Mouse (Mus musculus) cerebellum, adult 11 months (tissue): ENCODE measurements around the gene Rpf1.

Source experiments
- DNase-seq: peaks from one replicate; pipeline ENCODE4 v3.0.0; 2022

Rpf1 gene

GRCm38 (mm10) chr3:146520798-146521651 is at the start of gene Rpf1:
TSS of gene Rpf1 (minus strand) at chr3:146521429.
- peak; percentile 86 for DNase-seq

- DNase-seq = no peak
Measured at GRCm38 (mm10) chr3:146570939-146571338, 49.7 kb upstream of the Rpf1 start.

GRCm38 (mm10) chr3:146570148-146570782 is 49.0 kb upstream of the Rpf1 start, which contains the start of gene Uox:
TSS of gene Uox (plus strand) at chr3:146570426.
- no peak for DNase-seq

- DNase-seq = no peak
Measured at GRCm38 (mm10) chr3:146569594-146569993, 48.4 kb upstream of the Rpf1 start.

DNA sequence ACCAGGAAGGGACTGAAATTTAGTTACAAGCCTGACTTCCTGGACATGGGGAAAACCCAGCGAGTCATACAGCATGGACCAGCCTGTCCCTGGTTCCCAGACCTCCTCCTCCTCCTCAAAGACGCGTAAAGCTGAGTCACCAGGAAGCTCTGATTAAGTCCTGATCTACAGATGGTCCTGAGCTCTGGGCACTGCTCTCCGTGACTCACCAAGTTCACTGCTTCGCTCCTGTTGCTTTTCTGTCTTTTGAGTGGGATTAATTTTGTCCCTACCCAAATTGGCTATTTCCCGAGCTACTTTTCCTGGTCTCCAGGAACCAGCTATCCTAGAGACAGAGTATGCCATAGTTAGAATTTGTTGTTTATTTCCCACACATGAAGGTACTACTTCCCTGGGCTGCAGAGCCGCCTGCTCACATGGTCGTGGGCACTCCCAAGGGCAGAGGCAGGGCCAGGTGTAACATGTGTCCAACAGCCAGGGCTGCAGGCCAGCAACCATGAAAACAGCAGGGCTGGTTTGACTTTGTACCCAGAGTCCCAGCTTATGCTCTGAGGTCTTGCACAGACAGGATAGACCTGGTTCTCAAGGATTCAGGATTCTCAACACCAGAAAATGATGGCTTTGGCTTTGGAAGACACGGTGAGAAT is 46.8 kb upstream of the Rpf1 start:
- no peak for DNase-seq

- DNase-seq = no peak
Measured at GRCm38 (mm10) chr3:146567366-146567765, 46.1 kb upstream of the Rpf1 start.

GRCm38 (mm10) chr3:146565065-146565411 is 43.8 kb upstream of the Rpf1 start:
- DNase-seq = no peak

GRCm38 (mm10) chr3:146564268-146565064 is 43.2 kb upstream of the Rpf1 start:
- DNase-seq = peak; percentile 63

- no peak for DNase-seq
Measured at GRCm38 (mm10) chr3:146562936-146563335, 41.7 kb upstream of the Rpf1 start.

DNA sequence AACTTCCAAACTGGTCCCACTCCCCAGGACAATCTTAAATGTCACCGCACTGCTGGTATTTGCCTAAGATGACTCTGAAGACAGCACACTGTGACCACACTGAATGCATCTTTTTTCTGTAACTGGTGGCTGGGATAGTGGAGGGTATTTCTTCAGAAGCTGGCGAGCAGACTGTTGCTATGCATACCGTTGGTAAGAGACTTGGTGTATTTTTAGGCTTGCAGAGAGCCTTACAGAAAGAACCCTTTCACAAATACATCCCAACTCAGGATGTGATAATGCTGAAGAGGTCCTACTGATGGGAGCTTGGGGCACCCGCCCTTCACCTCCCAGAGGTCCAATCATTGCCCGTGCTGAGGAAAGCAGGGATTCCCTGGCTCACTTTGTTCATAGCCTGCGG is 36.3 kb upstream of the Rpf1 start:
- no peak for DNase-seq

DNA sequence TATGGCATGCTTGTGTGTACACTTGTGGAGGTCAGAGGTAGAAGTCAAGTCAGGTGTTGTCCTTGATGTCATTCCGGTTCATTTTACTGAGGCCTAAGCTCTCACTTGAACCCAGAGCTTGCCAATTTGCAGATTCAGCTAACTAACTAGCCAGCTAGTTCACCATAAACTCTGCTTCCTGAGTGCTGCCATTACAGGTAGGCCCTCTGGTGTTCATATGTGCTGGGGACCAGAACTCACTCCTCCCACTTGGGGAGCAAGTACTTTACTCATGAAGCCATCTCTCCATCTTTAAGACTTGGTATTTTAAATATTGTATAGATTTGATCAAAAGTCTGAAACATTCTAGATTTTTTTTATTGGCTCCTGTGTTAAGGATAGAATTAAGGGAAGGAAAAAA is 35.3 kb upstream of the Rpf1 start:
- no peak for DNase-seq

- DNase-seq = no peak
Measured at GRCm38 (mm10) chr3:146554816-146555215, 33.6 kb upstream of the Rpf1 start.

- DNase-seq = no peak
Measured at GRCm38 (mm10) chr3:146543632-146544031, 22.4 kb upstream of the Rpf1 start.

GRCm38 (mm10) chr3:146540521-146541273 is 19.5 kb upstream of the Rpf1 start:
- no peak for DNase-seq

- no peak for DNase-seq
Measured at GRCm38 (mm10) chr3:146534986-146535385, 13.8 kb upstream of the Rpf1 start.

GRCm38 (mm10) chr3:146528335-146528734 is 7.1 kb upstream of the Rpf1 start:
- no peak for DNase-seq

GRCm38 (mm10) chr3:146521652-146522020 is 407 bp upstream of the Rpf1 start:
- no peak for DNase-seq

GRCm38 (mm10) chr3:146520226-146520797 is 917 bp downstream of the Rpf1 start:
- DNase-seq = no peak

DNA sequence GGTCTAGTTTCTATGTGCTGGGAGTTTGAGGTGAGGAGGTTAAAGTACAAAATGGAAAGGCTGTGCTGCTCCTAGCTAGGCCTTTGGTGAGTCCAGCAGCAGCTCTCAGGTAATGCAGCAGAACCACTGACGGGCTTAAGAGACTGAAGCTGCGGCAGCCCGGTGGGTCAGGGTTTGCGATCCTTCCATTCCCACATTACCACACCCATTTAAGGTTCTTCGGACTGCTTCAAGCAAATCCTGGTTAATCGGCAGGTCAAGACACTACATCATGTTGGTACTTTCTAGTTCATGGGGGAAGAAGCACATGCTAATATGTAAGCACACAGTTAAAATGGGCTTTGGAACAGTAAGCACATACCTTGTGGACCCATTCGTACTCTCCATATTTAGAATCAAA is 14.5 kb downstream of the Rpf1 start:
- no peak for DNase-seq

DNA sequence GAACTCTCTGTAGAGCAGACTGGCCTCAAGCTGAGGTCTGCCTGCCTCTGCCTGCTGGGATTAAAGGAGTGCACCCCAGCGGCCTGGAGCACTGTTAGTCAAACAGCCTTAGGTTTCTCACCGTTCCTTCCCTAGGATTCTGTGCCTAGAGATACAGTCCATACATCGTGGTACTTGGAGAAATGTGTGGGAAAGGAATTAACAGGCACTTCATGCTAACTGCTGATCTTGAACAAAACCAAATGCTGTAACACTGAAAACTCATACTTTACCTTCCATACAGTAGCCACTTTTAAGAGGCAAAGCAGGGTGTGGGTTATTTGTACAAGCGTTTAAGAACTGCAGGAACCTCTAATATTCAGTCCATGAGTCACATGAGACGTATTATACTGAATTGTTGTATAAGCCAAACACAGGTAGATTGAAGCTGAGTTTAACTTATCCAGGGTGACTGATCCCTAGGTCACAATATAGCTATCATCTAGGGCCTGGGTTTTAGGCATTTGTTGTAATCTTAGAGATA is 19.6 kb downstream of the Rpf1 start:
- DNase-seq = no peak

- no peak for DNase-seq
Measured at GRCm38 (mm10) chr3:146500810-146501201, 20.4 kb downstream of the Rpf1 start.
